Mouse (Mus musculus): ENCODE measurements around the gene Vwa8. TPM values are rescaled to one million over a fixed set of nuclear protein-coding genes. Genes with fewer than 3 reads are reported as not detected.

The Vwa8 gene
- polyA plus RNA-seq, 1 experiment from 2014 or later: 6.0 TPM

DNA sequence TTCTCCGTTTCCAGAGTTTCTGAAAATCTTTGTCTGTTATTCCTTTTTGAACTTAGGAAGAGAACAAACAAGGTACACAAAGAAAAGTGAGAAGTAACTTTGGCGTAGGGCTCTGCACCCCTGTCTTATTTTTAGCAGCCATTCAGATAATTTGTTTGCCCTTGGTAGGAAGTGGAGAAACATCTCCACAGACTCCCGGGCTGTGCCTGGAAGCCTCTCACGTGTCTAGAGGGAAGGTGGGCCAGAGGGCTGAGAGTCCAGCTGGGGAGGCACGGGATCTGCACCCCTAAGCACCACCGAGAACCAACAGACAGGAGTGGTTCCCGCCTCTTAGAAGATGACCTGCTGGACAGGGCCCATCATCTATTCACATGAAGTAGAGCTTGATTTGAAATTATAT lies 302.9 kb downstream of the Vwa8 start:
- H3K4me2 ChIP-seq: no peak overlapping the region
- H3K9me3 ChIP-seq (replicated peaks): no peaks in the 10 kb centered on the region
- no peak for ATAC-seq (ENCODE audit: low read depth)
- H3K27me3 ChIP-seq: no peaks in the 10 kb centered on the region
- H3K36me3 ChIP-seq: no peaks in the 10 kb centered on the region
- no peak overlapping the region for H3K4me3 ChIP-seq (replicated peaks)
- no peak overlapping the region for H3K9ac ChIP-seq
- H3K4me1 ChIP-seq (replicated peaks): no peaks in the 10 kb centered on the region
- H3K27ac ChIP-seq: no peak overlapping the region
- 59% methylated on average over 7 of the region's 7 CpGs for WGBS (ENCODE audit: insufficient replicate concordance)
- no peak for DNase-seq

DNA sequence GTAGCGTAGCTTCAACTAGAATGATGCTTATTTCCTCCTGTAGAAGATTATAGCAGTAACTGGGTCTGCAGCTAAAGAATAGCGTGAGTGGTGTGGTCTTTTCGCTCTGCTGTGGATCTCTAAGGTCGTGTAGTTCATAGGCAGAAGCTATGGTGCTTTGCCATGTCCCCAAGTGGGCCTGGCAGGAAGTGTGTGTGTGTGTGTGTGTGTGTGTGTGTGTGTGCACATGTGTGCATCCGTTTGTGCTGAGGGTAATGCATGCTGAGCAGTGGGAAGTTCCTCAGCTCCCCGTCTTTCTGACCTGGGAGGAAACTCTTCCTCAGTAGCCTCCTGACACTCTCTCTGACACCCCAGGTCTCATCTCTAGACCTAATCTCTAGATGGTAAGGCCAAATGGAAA lies 305.0 kb downstream of the Vwa8 start:
- H3K27me3 ChIP-seq: no peaks in the 10 kb centered on the region
- no peaks in the 10 kb centered on the region for H3K4me1 ChIP-seq (replicated peaks)
- no peaks in the 10 kb centered on the region for H3K9me3 ChIP-seq (replicated peaks)
- no peak for ATAC-seq (ENCODE audit: low read depth)
- H3K4me3 ChIP-seq (replicated peaks): no peak overlapping the region
- H3K9ac ChIP-seq: no peak overlapping the region
- 58% methylated on average over 6 of the region's 6 CpGs for WGBS (ENCODE audit: insufficient replicate concordance)
- H3K36me3 ChIP-seq: no peaks in the 10 kb centered on the region
- H3K4me2 ChIP-seq: no peak overlapping the region
- H3K27ac ChIP-seq: no peak overlapping the region
- no peak for DNase-seq

DNA sequence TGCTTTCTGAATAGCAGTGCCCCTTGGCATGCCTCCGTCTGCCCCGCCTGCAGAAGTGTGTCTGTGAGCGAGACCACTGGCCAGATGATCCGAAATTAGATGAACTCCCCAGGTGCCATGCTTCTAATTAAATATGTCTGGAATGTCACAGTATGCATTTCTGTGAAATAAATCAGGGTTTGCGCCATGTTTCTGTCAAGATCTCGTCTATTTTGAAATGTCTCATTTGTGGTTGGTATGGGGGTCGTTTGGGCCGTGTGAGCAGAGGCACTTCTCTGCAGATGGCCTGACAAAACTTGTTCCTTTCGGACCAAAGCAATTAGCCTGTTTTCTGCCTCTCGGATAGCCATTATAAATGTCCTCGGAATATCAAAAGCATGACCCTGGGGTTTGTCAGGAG lies 306.1 kb downstream of the Vwa8 start:
- DNase-seq: no peak
- ATAC-seq (ENCODE audit: low read depth): no peak
- no peaks in the 10 kb centered on the region for H3K36me3 ChIP-seq
- WGBS (ENCODE audit: insufficient replicate concordance): 69% methylated on average over 11 of the region's 11 CpGs
- H3K9ac ChIP-seq: no peak overlapping the region
- H3K4me1 ChIP-seq (replicated peaks): no peaks in the 10 kb centered on the region
- H3K27ac ChIP-seq: no peak overlapping the region
- no peaks in the 10 kb centered on the region for H3K27me3 ChIP-seq
- H3K4me3 ChIP-seq (replicated peaks): no peak overlapping the region
- H3K9me3 ChIP-seq (replicated peaks): no peaks in the 10 kb centered on the region
- no peak overlapping the region for H3K4me2 ChIP-seq

DNA sequence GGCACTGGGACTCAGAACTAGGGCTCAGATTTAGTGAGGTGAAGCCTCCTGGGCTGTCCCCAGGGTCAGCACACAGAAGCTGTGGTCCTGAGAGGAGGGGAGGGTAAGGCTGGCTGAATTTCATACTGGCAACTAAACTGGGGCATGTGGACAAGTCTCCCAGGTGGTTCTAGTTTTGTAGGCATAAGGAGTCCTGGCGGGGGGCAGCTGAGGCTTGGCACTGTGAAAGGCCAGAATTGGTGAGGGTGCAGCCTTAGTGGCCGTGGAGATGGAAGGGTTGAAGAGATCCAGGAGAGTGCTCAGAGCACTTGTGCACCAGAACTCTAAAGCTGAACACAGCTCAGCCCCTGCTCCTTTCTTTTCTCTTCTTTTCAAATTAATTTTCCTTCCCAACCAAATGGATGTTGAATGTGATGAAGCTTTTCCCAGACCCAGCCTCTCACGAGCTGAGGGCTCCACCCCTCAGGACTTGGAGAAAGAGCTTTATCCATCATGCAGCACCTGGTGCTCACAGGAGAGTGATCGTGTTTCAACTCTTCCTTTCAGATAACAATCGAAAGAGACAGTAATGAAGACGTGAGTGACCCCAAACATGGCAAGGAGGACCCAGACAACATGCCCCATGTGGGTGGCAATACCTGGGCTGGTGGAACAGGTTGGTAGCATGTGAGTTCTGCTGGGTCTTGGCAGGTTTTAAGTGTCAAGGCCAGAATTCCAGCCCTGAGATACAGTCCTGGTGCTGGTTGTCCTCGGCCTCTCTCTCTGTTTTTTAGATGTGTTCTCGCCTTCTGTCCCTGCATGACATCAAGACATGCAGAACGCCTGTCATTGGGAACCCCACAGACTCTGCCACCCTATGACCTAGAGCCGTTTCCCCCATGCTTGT lies 307.9 kb downstream of the Vwa8 start:
- Histone ChIP-seq H3K4me1 (replicated peaks) (no peaks in the 10 kb centered on the region), H3K9me3 (replicated peaks) (no peaks in the 10 kb centered on the region), H3K4me2 (no peak overlapping the region), H3K9ac (no peak overlapping the region), H3K27ac (no peak overlapping the region), H3K4me3 (replicated peaks) (no peak overlapping the region), H3K27me3 (no peaks in the 10 kb centered on the region), H3K36me3 (0 out of 2 replicates have a peak, but pooled peaks cover 5% of the 10 kb centered on the region)
- 55% methylated on average over 10 of the region's 10 CpGs for WGBS (ENCODE audit: insufficient replicate concordance)
- ATAC-seq (ENCODE audit: low read depth): no peak
- DNase-seq: no peak

DNA sequence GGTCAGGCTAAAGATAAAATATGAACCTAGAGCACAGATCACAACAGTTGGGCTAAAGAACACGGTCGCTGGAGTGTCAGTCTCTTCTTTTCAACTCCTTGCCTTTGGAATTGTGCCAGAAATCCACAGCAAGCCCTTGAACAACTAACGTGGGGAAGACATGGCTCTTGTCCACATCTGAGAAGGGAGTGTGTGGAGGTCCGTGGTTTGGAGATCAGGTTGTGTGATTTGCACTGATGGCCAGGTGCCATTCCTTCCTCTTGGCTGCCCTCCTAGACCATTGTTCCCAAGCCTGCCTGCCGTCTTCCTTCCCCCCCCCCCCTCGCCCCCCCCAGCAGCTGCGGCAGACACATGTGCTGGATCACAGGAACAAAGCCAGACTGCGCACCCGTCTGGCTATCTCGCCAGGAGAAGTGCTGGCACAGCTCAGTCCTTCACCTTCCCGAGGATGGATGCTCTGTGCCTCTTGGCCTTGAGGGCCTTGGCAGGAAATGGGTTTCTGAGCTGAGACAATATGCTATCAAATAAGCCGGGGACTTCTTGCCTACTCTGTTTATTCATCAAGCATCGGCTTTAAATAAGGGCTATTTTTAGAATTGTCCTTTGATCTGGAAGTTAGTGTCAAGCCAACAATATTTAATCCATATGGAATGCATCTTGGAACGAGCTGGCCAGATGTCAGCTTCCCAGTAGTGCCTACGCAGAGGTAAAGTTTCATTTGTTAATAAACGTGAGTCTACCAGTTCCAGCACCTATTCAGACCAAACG lies 308.8 kb downstream of the Vwa8 start:
- no peaks in the 10 kb centered on the region for H3K9me3 ChIP-seq (replicated peaks)
- no peak overlapping the region for H3K27ac ChIP-seq
- no peaks in the 10 kb centered on the region for H3K4me1 ChIP-seq (replicated peaks)
- no peak overlapping the region for H3K4me3 ChIP-seq (replicated peaks)
- H3K9ac ChIP-seq: no peak overlapping the region
- 0 out of 2 replicates have a peak, but pooled peaks cover 5% of the 10 kb centered on the region for H3K36me3 ChIP-seq
- WGBS (ENCODE audit: insufficient replicate concordance): 58% methylated on average over 17 of the region's 17 CpGs
- no peaks in the 10 kb centered on the region for H3K27me3 ChIP-seq
- no peak overlapping the region for H3K4me2 ChIP-seq
- ATAC-seq (ENCODE audit: low read depth) (no peak), DNase-seq (no peak)

DNA sequence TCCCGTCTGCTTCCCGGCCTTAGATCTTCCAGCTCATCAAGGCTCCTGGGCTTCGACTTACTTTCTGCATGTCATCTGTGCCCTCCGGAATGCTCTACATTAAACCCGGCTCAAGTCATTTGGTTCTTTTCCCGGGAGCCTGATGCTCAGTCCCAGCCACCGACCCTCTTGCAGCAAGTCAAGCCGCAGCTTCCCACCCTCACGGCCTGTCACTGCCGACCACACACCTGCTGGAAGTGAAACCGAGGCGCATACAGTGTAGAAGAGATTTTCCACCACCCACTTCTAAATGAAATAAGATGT lies 309.3 kb downstream of the Vwa8 start:
- Histone ChIP-seq H3K9me3 (replicated peaks) (no peaks in the 10 kb centered on the region), H3K9ac (no peak overlapping the region), H3K36me3 (0 out of 2 replicates have a peak, but pooled peaks cover 5% of the 10 kb centered on the region), H3K4me3 (replicated peaks) (no peak overlapping the region), H3K27me3 (no peaks in the 10 kb centered on the region), H3K27ac (no peak overlapping the region), H3K4me1 (replicated peaks) (no peaks in the 10 kb centered on the region), H3K4me2 (no peak overlapping the region)
- no peak for DNase-seq
- ATAC-seq (ENCODE audit: low read depth): no peak
- 75% methylated on average over 12 of the region's 12 CpGs for WGBS (ENCODE audit: insufficient replicate concordance)

DNA sequence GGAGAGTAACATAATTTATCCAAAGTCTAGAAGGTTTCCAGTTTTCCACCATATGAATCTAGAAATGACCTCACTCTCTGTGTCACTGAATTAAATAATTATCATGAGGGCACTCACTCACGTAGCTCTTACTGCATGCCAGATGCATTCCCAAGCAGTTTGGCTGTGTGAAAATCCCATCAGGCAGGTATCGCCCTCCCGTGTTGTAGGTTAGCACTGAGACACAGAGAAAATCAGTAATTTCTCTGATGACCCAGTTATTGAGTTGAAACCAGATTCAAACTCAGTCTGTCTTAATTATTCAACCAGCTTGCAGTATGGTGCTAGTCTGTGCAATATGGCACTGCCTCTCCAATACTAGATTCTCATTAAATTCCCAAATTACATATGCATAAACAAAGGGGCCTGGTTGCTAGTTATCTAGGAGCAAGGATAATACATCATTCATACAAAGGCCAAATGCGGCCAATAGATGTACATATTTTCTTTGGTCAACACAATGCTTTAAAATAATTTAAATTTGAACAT lies 309.9 kb downstream of the Vwa8 start:
- no peak for DNase-seq
- Histone ChIP-seq H3K4me1 (replicated peaks) (no peaks in the 10 kb centered on the region), H3K9ac (no peak overlapping the region), H3K4me2 (no peak overlapping the region), H3K36me3 (0 out of 2 replicates have a peak, but pooled peaks cover 5% of the 10 kb centered on the region), H3K9me3 (replicated peaks) (no peaks in the 10 kb centered on the region), H3K27me3 (no peaks in the 10 kb centered on the region), H3K27ac (no peak overlapping the region), H3K4me3 (replicated peaks) (no peak overlapping the region)
- no peak for ATAC-seq (ENCODE audit: low read depth)
- 79% methylated on average over 4 of the region's 4 CpGs for WGBS (ENCODE audit: insufficient replicate concordance)

DNA sequence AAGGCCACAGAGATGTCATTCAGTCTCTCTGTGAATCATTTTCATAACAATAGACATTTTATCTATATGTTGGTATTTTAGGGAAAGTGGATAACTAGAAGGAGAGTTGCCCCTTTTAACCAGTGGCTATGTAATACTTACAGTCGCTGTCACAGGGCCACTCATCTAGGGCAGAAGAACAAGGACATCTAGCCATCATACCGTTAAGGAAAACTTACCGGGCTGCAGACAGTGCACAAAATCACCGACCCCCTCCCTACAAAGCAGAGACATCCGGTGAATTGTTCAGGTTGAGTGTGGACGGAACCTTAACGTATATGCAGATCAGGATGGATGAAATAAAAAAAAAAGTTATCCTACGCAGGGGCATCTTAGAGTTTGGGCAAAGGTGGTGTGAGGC lies 310.6 kb downstream of the Vwa8 start:
- no peak overlapping the region for H3K4me2 ChIP-seq
- ATAC-seq (ENCODE audit: low read depth): no peak
- H3K9me3 ChIP-seq (replicated peaks): no peaks in the 10 kb centered on the region
- DNase-seq: no peak
- no peak overlapping the region for H3K27ac ChIP-seq
- H3K9ac ChIP-seq: no peak overlapping the region
- H3K27me3 ChIP-seq: no peaks in the 10 kb centered on the region
- no peak overlapping the region for H3K4me3 ChIP-seq (replicated peaks)
- H3K4me1 ChIP-seq (replicated peaks): no peaks in the 10 kb centered on the region
- peaks cover 5% of the 10 kb centered on the region; the same call in 1 of the 2 replicates for H3K36me3 ChIP-seq
- 79% methylated on average over 8 of the region's 8 CpGs for whole genome bisulfite sequencing (ENCODE audit: insufficient replicate concordance)

DNA sequence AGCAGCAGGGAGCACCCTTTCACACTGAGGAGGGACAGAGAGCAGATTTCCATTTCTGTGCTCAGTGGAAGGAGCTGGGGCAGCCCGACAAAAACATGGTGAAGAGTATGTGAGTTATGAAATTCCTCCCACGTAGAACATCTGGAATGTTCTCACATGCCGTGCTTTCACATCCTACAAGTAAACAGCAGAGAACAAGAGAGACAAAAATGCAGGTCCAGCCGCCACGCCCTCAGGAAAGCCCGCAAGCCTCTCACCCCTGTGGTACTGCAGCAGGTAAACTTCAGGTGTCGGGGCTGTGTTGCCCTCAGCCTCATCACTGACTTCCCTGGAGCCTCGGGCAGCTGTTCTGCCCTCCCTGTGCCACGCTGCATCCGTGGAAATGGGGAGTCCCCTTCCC lies 311.6 kb downstream of the Vwa8 start:
- Histone ChIP-seq H3K4me3 (replicated peaks) (no peak overlapping the region), H3K4me2 (no peak overlapping the region), H3K36me3 (peaks cover 5% of the 10 kb centered on the region; the same call in 1 of the 2 replicates), H3K27me3 (no peaks in the 10 kb centered on the region), H3K9me3 (replicated peaks) (no peaks in the 10 kb centered on the region), H3K9ac (no peak overlapping the region), H3K4me1 (replicated peaks) (no peaks in the 10 kb centered on the region), H3K27ac (no peak overlapping the region)
- WGBS (ENCODE audit: insufficient replicate concordance): 73% methylated on average over 10 of the region's 10 CpGs
- ATAC-seq (ENCODE audit: low read depth) (no peak), DNase-seq (no peak)

DNA sequence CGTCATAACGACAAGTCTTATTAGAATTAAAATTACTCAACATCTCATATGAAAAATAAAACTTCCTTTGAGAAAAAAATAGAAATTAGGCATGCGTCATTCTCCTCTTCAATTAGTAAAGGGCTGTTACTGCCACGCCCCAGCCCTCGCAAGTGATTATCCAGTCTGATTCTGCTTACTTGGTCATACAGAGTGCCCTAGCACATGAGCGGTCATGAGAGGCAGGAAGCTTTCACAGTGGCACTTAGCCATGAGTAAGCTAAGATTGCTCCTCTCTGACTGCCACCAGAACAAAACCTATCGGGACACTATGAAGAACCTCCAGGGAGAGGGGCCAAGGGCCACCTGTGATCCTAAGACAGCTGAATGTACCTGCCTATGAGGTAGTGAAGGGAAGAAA lies 312.1 kb downstream of the Vwa8 start:
- Histone ChIP-seq H3K9me3 (replicated peaks) (no peaks in the 10 kb centered on the region), H3K27me3 (no peaks in the 10 kb centered on the region), H3K9ac (no peak overlapping the region), H3K27ac (no peak overlapping the region), H3K4me3 (replicated peaks) (no peak overlapping the region), H3K36me3 (peaks cover 5% of the 10 kb centered on the region; the same call in 1 of the 2 replicates), H3K4me2 (no peak overlapping the region), H3K4me1 (replicated peaks) (no peaks in the 10 kb centered on the region)
- 82% methylated on average over 7 of the region's 7 CpGs for WGBS (ENCODE audit: insufficient replicate concordance)
- ATAC-seq (ENCODE audit: low read depth): no peak
- no peak for DNase-seq

DNA sequence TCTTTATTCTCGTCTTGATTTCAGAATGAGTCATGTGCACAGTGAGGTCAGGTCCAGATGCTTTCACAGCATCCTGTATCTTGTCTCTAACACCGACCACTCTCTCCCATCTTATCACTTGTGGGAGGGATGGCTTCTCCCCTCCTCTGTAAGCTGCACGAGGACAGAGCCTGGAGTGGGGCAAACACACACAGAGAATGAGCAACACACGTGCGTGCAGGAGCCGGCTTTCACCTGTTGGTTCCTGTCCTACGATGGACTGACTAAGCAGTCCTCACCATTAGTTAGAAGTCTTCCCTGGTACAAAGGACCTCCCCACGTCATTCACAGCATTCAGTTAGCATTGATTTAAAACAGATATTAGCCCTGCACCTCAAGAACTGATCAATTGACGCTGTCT lies 312.9 kb downstream of the Vwa8 start:
- DNase-seq (no peak), ATAC-seq (ENCODE audit: low read depth) (no peak)
- peaks cover 5% of the 10 kb centered on the region; the same call in 1 of the 2 replicates for H3K36me3 ChIP-seq
- no peak overlapping the region for H3K27ac ChIP-seq
- H3K9me3 ChIP-seq (replicated peaks): no peaks in the 10 kb centered on the region
- no peaks in the 10 kb centered on the region for H3K4me1 ChIP-seq (replicated peaks)
- H3K9ac ChIP-seq: no peak overlapping the region
- no peaks in the 10 kb centered on the region for H3K27me3 ChIP-seq
- no peak overlapping the region for H3K4me3 ChIP-seq (replicated peaks)
- 69% methylated on average over 9 of the region's 9 CpGs for WGBS (ENCODE audit: insufficient replicate concordance)
- H3K4me2 ChIP-seq: no peak overlapping the region

Data from liver, embryonic 13.5 days (tissue).